Mouse (Mus musculus) MEL (cell line): Measurements from ENCODE around the gene Sec16a. TPM values are rescaled to one million over a fixed set of nuclear protein-coding genes. Genes with fewer than 3 reads are reported as not detected.
A peak's percentile ranks its signal among the peaks of the same experiment; 100 is the strongest.

Experiments used
- DNase-seq: peaks from one replicate; pipeline ENCODE4 v3.0.0; 2011; ENCODE audit warnings: low read depth, low spot score
- H3K27ac ChIP-seq: 2 replicates; pipeline ENCODE4 v1.5.1; 2012; ENCODE audit warnings: low read depth, mild to moderate bottlenecking, control low read depth, low read length, moderate library complexity; ENCODE audit not compliant: control insufficient read depth
- H3K27me3 ChIP-seq, 2 experiments: fragments of 150-350 bp in 1 of 2; sonication (generic) in 1 of 2; 2 replicates each; pipeline ENCODE4 v1.6.1; 2012; ENCODE audit warnings: low read length in 2 of 2, mild to moderate bottlenecking in 2 of 2, improper control_type of control experiment in 1 of 2, moderate library complexity in 1 of 2; ENCODE audit not compliant: insufficient read depth in 2 of 2, control insufficient read depth in 1 of 2
- H3K36me3 ChIP-seq, 2 experiments: 2 replicates each; pipeline ENCODE4 v1.6.1; 2012 to 2014; ENCODE audit warnings: low read length in 2 of 2, improper control_type of control experiment in 1 of 2, inconsistent platforms in 1 of 2, mild to moderate bottlenecking in 1 of 2; ENCODE audit not compliant: insufficient read depth in 2 of 2, control insufficient read depth in 1 of 2
- H3K4me1 ChIP-seq, 2 experiments: fragments of 150-350 bp in 1 of 2; sonication (generic) in 1 of 2; 2 replicates each; pipeline ENCODE4 v1.6.1; 2012; ENCODE audit warnings: low read length in 2 of 2, improper control_type of control experiment in 1 of 2, mild to moderate bottlenecking in 1 of 2; ENCODE audit not compliant: insufficient read depth in 2 of 2, control insufficient read depth in 1 of 2
- H3K4me3 ChIP-seq, 2 experiments: fragments of 150-350 bp in 1 of 2; sonication (generic) in 1 of 2; 2 replicates each; pipeline ENCODE4 v1.5.1; 2012; ENCODE audit warnings: low read depth in 2 of 2, low read length in 2 of 2, mild to moderate bottlenecking in 2 of 2, moderate library complexity in 2 of 2, control low read depth in 1 of 2, improper control_type of control experiment in 1 of 2; ENCODE audit not compliant: control insufficient read depth in 1 of 2, insufficient read depth in 1 of 2
- H3K79me2 ChIP-seq: 2 replicates; pipeline ENCODE4 v1.6.1; 2012; ENCODE audit warnings: mild to moderate bottlenecking, low read length, moderate library complexity; ENCODE audit not compliant: control insufficient read depth, poor library complexity, insufficient read depth
- H3K9ac ChIP-seq: 2 replicates; pipeline ENCODE4 v1.6.1; 2012; ENCODE audit warnings: low read depth, mild to moderate bottlenecking, control low read depth, low read length, moderate library complexity; ENCODE audit not compliant: control insufficient read depth, poor library complexity, severe bottlenecking
- H3K9me3 ChIP-seq: fragments of 150-350 bp; sonication (generic); replicated peaks from 2 replicates; pipeline ENCODE4 v1.6.1; 2012; ENCODE audit warnings: mild to moderate bottlenecking, low read length, improper control_type of control experiment, moderate library complexity; ENCODE audit not compliant: insufficient read depth
- CTCF ChIP-seq, 3 experiments: IDR thresholded peaks in 2 of 3; conservative IDR thresholded peaks in 1 of 3; 2 replicates each; pipeline ENCODE4 v1.5.1; 2011 to 2012; ENCODE audit warnings: low read length in 3 of 3, low read depth in 2 of 3, mild to moderate bottlenecking in 2 of 3, improper control_type of control experiment in 1 of 3, inconsistent platforms in 1 of 3, mixed read lengths in 1 of 3, moderate library complexity in 1 of 3; ENCODE audit not compliant: control insufficient read depth in 1 of 3, insufficient read depth in 1 of 3, poor library complexity in 1 of 3, severe bottlenecking in 1 of 3
- E2F4 ChIP-seq: IDR thresholded peaks from 2 replicates; pipeline ENCODE4 v1.6.1; 2011; ENCODE audit warnings: low read depth, low read length, improper control_type of control experiment, borderline replicate concordance
- ELF1 ChIP-seq: IDR thresholded peaks from 2 replicates; pipeline ENCODE4 v1.6.1; 2014; ENCODE audit warnings: low read depth, mild to moderate bottlenecking, inconsistent platforms, low read length, improper control_type of control experiment, moderate library complexity
- EP300 ChIP-seq, 2 experiments: IDR thresholded peaks; 2 replicates each; pipeline ENCODE4 v1.6.1; 2011; ENCODE audit warnings: improper control_type of control experiment in 2 of 2, low read length in 2 of 2, low read depth in 1 of 2, mild to moderate bottlenecking in 1 of 2
- ETS1 ChIP-seq: IDR thresholded peaks from 2 replicates; pipeline ENCODE4 v1.6.1; 2012; ENCODE audit warnings: low read depth, mild to moderate bottlenecking, inconsistent platforms, low read length, improper control_type of control experiment, moderate library complexity
- GATA1 ChIP-seq: IDR thresholded peaks from 2 replicates; pipeline ENCODE4 v1.6.1; 2011; ENCODE audit warnings: low read depth, low read length, improper control_type of control experiment
- HCFC1 ChIP-seq: IDR thresholded peaks from 2 replicates; pipeline ENCODE4 v1.6.1; 2012; ENCODE audit warnings: low read depth, mild to moderate bottlenecking, inconsistent platforms, low read length, improper control_type of control experiment, moderate library complexity
- KAT2A ChIP-seq: conservative IDR thresholded peaks from 2 replicates; pipeline ENCODE4 v1.6.1; 2012; ENCODE audit warnings: low read depth, low read length, improper control_type of control experiment, inconsistent platforms
- MAX ChIP-seq: IDR thresholded peaks from 2 replicates; pipeline ENCODE4 v1.6.1; 2011; ENCODE audit warnings: low read length, improper control_type of control experiment
- MYC ChIP-seq: IDR thresholded peaks from 2 replicates; pipeline ENCODE4 v1.6.1; 2011; ENCODE audit warnings: low read depth, mild to moderate bottlenecking, low read length, improper control_type of control experiment, moderate library complexity
- NELFE ChIP-seq: IDR thresholded peaks from 2 replicates; pipeline ENCODE4 v1.6.1; 2011; ENCODE audit warnings: low read depth, low read length, improper control_type of control experiment
- NRF1 ChIP-seq: IDR thresholded peaks from 2 replicates; pipeline ENCODE4 v1.6.1; 2014; ENCODE audit warnings: low read depth, mild to moderate bottlenecking, inconsistent platforms, low read length, improper control_type of control experiment, moderate library complexity; ENCODE audit not compliant: poor library complexity, insufficient read depth, severe bottlenecking
- POLR2A ChIP-seq, 2 experiments: IDR thresholded peaks; 2 replicates each; pipeline ENCODE4 v1.6.1; 2011 to 2012; ENCODE audit warnings: low read length in 2 of 2, mild to moderate bottlenecking in 2 of 2, control low read depth in 1 of 2, improper control_type of control experiment in 1 of 2, low read depth in 1 of 2, moderate library complexity in 1 of 2; ENCODE audit not compliant: control insufficient read depth in 1 of 2, insufficient read depth in 1 of 2, poor library complexity in 1 of 2
- POLR2AphosphoS2 ChIP-seq: IDR thresholded peaks from 2 replicates; pipeline ENCODE4 v1.6.1; 2011; ENCODE audit warnings: low read length, improper control_type of control experiment
- POLR2AphosphoS5 ChIP-seq: IDR thresholded peaks from 2 replicates; pipeline ENCODE4 v1.6.1; 2012; ENCODE audit warnings: low read depth, borderline replicate concordance, mild to moderate bottlenecking, inconsistent platforms, low read length, moderate library complexity, mixed read lengths
- SIN3A ChIP-seq: IDR thresholded peaks from 2 replicates; pipeline ENCODE4 v1.6.1; 2012; ENCODE audit warnings: low read length, improper control_type of control experiment, inconsistent platforms
- SMC3 ChIP-seq: IDR thresholded peaks from 2 replicates; pipeline ENCODE4 v1.6.1; 2011; ENCODE audit warnings: low read depth, low read length, improper control_type of control experiment
- TCF12 ChIP-seq: IDR thresholded peaks from 2 replicates; pipeline ENCODE4 v1.6.1; 2014; ENCODE audit warnings: low read depth, mild to moderate bottlenecking, inconsistent platforms, low read length, improper control_type of control experiment, moderate library complexity
- UBTF ChIP-seq: IDR thresholded peaks from 2 replicates; pipeline ENCODE4 v1.6.1; 2012; ENCODE audit warnings: low read depth, mild to moderate bottlenecking, inconsistent platforms, low read length, improper control_type of control experiment, moderate library complexity, borderline replicate concordance; ENCODE audit not compliant: insufficient read depth
- USF1 ChIP-seq: IDR thresholded peaks from 2 replicates; pipeline ENCODE4 v1.6.1; 2014; ENCODE audit warnings: low read depth, mild to moderate bottlenecking, inconsistent platforms, low read length, improper control_type of control experiment, moderate library complexity
- ZC3H11A ChIP-seq: IDR thresholded peaks from 2 replicates; pipeline ENCODE4 v1.6.1; 2012; ENCODE audit warnings: low read depth, mild to moderate bottlenecking, inconsistent platforms, low read length, improper control_type of control experiment
- ZKSCAN1 ChIP-seq: IDR thresholded peaks from 2 replicates; pipeline ENCODE4 v1.6.1; 2012; ENCODE audit warnings: low read depth, mild to moderate bottlenecking, inconsistent platforms, low read length, improper control_type of control experiment, moderate library complexity
- polyA plus RNA-seq, 2 experiments: library from polyadenylated mRNA; stranded (reverse) in 1 of 2; unstranded in 1 of 2; fragments of >175 nt in 1 of 2; fragments of >200 nt in 1 of 2; gene quantifications; 2 replicates each; pipeline versions ENCODE4 v1.2.1 to v1.2.4; 2012; ENCODE audit warnings: low replicate concordance in 2 of 2, low read depth in 1 of 2; ENCODE audit not compliant: insufficient read length in 2 of 2, insufficient read depth in 1 of 2, missing spikeins in 1 of 2
- total RNA-seq: library from RNA; depleted of rRNA; stranded (reverse); fragments of 300-350 nt; gene quantifications from 2 replicates; pipeline ENCODE4 v1.2.3, GENCODE M21; 2012

The Sec16a gene
- total and polyA plus RNA-seq, 3 experiments = 20.3 to 38.0 TPM; not detected in 1

DNA sequence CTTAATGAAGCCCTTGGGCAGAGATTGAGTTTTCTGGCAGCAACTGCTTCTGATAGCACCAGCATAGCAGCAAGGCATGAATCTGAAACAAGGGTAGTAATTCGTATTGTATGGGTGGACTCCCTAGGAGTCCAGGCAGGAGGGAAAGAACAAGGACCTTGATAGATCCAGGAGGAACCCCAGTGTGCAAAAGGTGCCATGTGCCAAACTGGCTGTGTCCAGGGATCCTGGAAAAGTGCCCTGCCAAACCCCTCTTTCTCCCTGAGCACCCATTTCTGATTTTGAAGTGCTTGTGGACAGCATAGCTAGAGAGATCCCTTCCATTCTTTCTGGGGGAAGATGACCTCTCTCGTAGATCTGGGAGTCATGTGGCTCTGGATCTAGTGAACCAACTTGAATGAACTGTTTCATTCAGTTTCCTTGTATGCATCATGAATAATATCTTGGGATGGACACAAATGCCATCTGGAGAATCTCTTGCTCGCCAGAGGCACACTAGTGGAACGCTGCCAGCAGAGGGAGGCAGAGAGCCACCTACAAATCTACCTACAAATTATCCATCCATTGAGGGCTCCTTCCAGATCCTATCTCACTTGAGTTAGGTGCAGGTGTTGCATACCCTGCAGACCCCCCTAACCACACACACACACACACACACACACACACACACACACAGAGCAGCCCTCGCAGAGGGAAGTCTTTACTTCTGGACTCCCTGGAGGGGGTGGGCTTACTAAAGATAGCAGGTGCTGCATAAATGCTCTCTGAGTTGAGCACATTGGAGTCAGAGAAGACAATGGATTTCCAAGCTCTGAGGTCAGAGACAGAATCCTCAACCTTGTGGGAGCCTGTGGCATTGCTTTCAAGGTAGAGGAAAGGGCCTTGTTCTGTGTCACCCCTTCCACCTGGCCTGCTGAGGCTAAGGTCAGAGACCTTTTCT is 4.4 kb upstream of the Sec16a start (continued):
- no peak for TF ChIP-seq HCFC1
- TF ChIP-seq SIN3A = peak; percentile 29; the same call in 1 of the 2 replicates
- TF ChIP-seq NRF1 = no peak

DNA sequence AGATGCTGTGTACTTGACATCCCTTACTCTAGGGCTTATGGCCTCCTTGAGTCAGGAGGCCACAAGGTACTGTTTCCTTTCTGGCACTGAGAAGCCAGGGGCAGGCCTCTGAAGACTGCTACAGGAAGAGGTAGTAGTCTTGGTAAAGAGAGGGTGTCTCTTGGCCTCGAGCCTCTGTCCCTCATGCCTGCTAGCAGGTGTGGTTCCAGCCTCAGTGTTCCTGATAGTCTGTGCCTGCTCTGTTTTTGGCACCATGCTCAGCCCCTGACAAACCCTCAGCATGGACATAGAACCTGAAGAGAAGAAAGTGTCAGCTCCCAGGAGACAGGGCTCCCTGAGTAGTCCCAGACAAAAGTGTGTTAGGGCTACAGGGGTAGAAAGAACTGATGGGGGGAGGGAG is 2.4 kb upstream of the Sec16a start:
- Histone ChIP-seq H3K79me2 (peaks cover 15% of the 10 kb centered on the region), H3K9ac (no peak overlapping the region), H3K4me1 (peaks cover 6 to 13% of the 10 kb centered on the region in 2 experiments), H3K27ac (no peak overlapping the region), H3K4me3 (no peak overlapping the region), H3K9me3 (no peaks in the 10 kb centered on the region), H3K27me3 (no peaks in the 10 kb centered on the region), H3K36me3 (peaks cover 0 to 12% of the 10 kb centered on the region in 2 experiments; a peak in 2 of 4 replicates)
- TF ChIP-seq POLR2A (IDR thresholded peaks at IDR 0.05; ENCODE audit: control insufficient read depth in 1 of 2, insufficient read depth in 1 of 2, low read depth in 1 of 2, low read length in 2 of 2, poor library complexity in 1 of 2) (no peak), E2F4 (no peak), ZC3H11A (no peak), NRF1 (no peak), GATA1 (no peak), MYC (no peak), TCF12 (no peak), EP300 (IDR thresholded peaks at IDR 0.05; ENCODE audit: low read depth in 1 of 2, low read length in 2 of 2) (no peak), UBTF (no peak), POLR2AphosphoS5 (no peak), ZKSCAN1 (no peak), NELFE (no peak), SMC3 (no peak), KAT2A (no peak)
- DNase-seq = no peak

DNA sequence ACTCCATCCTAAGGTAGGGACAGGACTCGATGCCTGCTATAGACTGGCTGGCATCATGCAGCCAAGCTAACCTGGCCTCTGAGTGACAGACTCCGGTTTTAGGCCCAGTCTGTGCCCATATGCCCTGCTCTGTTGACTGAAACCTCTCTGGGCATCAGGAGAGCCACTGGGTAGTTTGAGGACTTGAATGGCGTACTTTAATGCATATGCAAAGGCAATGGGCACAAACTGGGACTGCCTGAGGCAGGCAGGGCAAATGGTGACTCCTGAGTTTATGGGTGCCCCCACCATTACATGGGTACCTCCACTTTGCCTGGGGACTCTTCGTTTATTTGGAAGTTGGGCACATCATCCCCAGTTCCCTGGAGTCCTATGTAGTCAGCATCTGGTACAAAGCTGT is 1.7 kb upstream of the Sec16a start:
- Histone ChIP-seq H3K4me1 (peaks cover 6 to 13% of the 10 kb centered on the region in 2 experiments), H3K79me2 (peaks cover 15% of the 10 kb centered on the region), H3K4me3 (peak overlapping the region; percentile 66 to 98), H3K9me3 (no peaks in the 10 kb centered on the region), H3K36me3 (peaks cover 0 to 12% of the 10 kb centered on the region in 2 experiments; a peak in 2 of 4 replicates), H3K9ac (peak overlapping the region; percentile 88), H3K27ac (no peak overlapping the region), H3K27me3 (no peaks in the 10 kb centered on the region)
- TF ChIP-seq CTCF (IDR thresholded peaks at IDR 0.05 in 2 of 3, conservative IDR thresholded peaks at IDR 0.05 in 1 of 3; ENCODE audit: control insufficient read depth in 1 of 3, insufficient read depth in 1 of 3, low read depth in 2 of 3, low read length in 3 of 3, poor library complexity in 1 of 3, severe bottlenecking in 1 of 3) (no peak), NRF1 (no peak), MAX (no peak), ELF1 (no peak), USF1 (no peak), ETS1 (no peak), ZKSCAN1 (no peak), SIN3A (no peak), POLR2AphosphoS2 (no peak)
- no peak for DNase-seq
